Mouse (Mus musculus): Measurements from ENCODE around the gene Gnptab. TPM values are rescaled to one million over a fixed set of nuclear protein-coding genes. Genes with fewer than 3 reads are reported as not detected.

Gnptab gene
- polyA plus RNA-seq, 1 experiment: 41.2 TPM

- 68% methylated on average over 6 of the region's 6 CpGs for WGBS
- TF ChIP-seq POLR2A (IDR thresholded peaks at IDR 0.05; ENCODE audit: borderline replicate concordance, insufficient read depth, low read length): no peak
- no peak for TF ChIP-seq CTCF (IDR thresholded peaks at IDR 0.05; ENCODE audit: borderline replicate concordance, insufficient read depth, low read depth, low read length)
- no peak for DNase-seq
- H3K4me3 ChIP-seq (replicated peaks; ENCODE audit: insufficient read depth, low read depth, low read length): no peak overlapping the region
- peaks cover 13% of the 10 kb centered on the region for H3K4me1 ChIP-seq (ENCODE audit: control insufficient read depth, insufficient read depth, low read length)
- H3K27ac ChIP-seq (ENCODE audit: insufficient read depth, low read length): no peak overlapping the region
- no peaks in the 10 kb centered on the region for H3K27me3 ChIP-seq (ENCODE audit: control insufficient read depth, insufficient read depth, low read length)
Measured at GRCm38 (mm10) chr10:88386251-88386650, 7.3 kb downstream of the Gnptab start.

GRCm38 (mm10) chr10:88389576-88389975, 10.6 kb downstream of the Gnptab start:
- DNase-seq: no peak
- TF ChIP-seq CTCF (IDR thresholded peaks at IDR 0.05; ENCODE audit: borderline replicate concordance, insufficient read depth, low read depth, low read length) (no peak), POLR2A (IDR thresholded peaks at IDR 0.05; ENCODE audit: borderline replicate concordance, insufficient read depth, low read length) (no peak)
- no peak overlapping the region for H3K27ac ChIP-seq (ENCODE audit: insufficient read depth, low read length)
- H3K27me3 ChIP-seq (ENCODE audit: control insufficient read depth, insufficient read depth, low read length): no peaks in the 10 kb centered on the region
- 9% methylated on average over 4 of the region's 4 CpGs for WGBS
- no peak overlapping the region for H3K4me3 ChIP-seq (replicated peaks; ENCODE audit: insufficient read depth, low read depth, low read length)
- peaks cover 13% of the 10 kb centered on the region for H3K4me1 ChIP-seq (ENCODE audit: control insufficient read depth, insufficient read depth, low read length)

- TF ChIP-seq CTCF (IDR thresholded peaks at IDR 0.05; ENCODE audit: borderline replicate concordance, insufficient read depth, low read depth, low read length) (no peak), POLR2A (IDR thresholded peaks at IDR 0.05; ENCODE audit: borderline replicate concordance, insufficient read depth, low read length) (no peak)
Measured at GRCm38 (mm10) chr10:88390096-88390790, 11.3 kb downstream of the Gnptab start.

GRCm38 (mm10) chr10:88391495-88391894, 12.6 kb downstream of the Gnptab start:
- peaks cover 8% of the 10 kb centered on the region for H3K4me1 ChIP-seq (ENCODE audit: control insufficient read depth, insufficient read depth, low read length)
- 94% methylated on average over 9 of the region's 9 CpGs for WGBS
- no peak overlapping the region for H3K4me3 ChIP-seq (replicated peaks; ENCODE audit: insufficient read depth, low read depth, low read length)
- TF ChIP-seq POLR2A (IDR thresholded peaks at IDR 0.05; ENCODE audit: borderline replicate concordance, insufficient read depth, low read length): no peak
- no peak for TF ChIP-seq CTCF (IDR thresholded peaks at IDR 0.05; ENCODE audit: borderline replicate concordance, insufficient read depth, low read depth, low read length)
- H3K27me3 ChIP-seq (ENCODE audit: control insufficient read depth, insufficient read depth, low read length): no peaks in the 10 kb centered on the region
- H3K27ac ChIP-seq (ENCODE audit: insufficient read depth, low read length): no peak overlapping the region
- no peak for DNase-seq

More at GRCm38 (mm10) chr10:88390096-88390790, 11.3 kb downstream of the Gnptab start:
- WGBS: 70% methylated on average over 10 of the region's 10 CpGs
- H3K27ac ChIP-seq (ENCODE audit: insufficient read depth, low read length): no peak overlapping the region
- H3K4me3 ChIP-seq (replicated peaks; ENCODE audit: insufficient read depth, low read depth, low read length): no peak overlapping the region
- no peaks in the 10 kb centered on the region for H3K27me3 ChIP-seq (ENCODE audit: control insufficient read depth, insufficient read depth, low read length)
- peaks cover 13% of the 10 kb centered on the region for H3K4me1 ChIP-seq (ENCODE audit: control insufficient read depth, insufficient read depth, low read length)
- DNase-seq: no peak

- peak in 1 of 2 experiments; percentile 21 for DNase-seq
- TF ChIP-seq CTCF (IDR thresholded peaks at IDR 0.05; ENCODE audit: borderline replicate concordance, insufficient read depth, low read depth, low read length) (no peak), POLR2A (IDR thresholded peaks at IDR 0.05; ENCODE audit: borderline replicate concordance, insufficient read depth, low read length) (no peak)
- WGBS: 61% methylated on average over 9 of the region's 9 CpGs
- no peaks in the 10 kb centered on the region for H3K27me3 ChIP-seq (ENCODE audit: control insufficient read depth, insufficient read depth, low read length)
- no peak overlapping the region for H3K27ac ChIP-seq (ENCODE audit: insufficient read depth, low read length)
- peaks cover 8% of the 10 kb centered on the region for H3K4me1 ChIP-seq (ENCODE audit: control insufficient read depth, insufficient read depth, low read length)
- H3K4me3 ChIP-seq (replicated peaks; ENCODE audit: insufficient read depth, low read depth, low read length): no peak overlapping the region
Measured at GRCm38 (mm10) chr10:88392181-88392847, 13.4 kb downstream of the Gnptab start.

GRCm38 (mm10) chr10:88398668-88399243, 19.8 kb downstream of the Gnptab start:
- Histone ChIP-seq H3K4me3 (replicated peaks; ENCODE audit: insufficient read depth, low read depth, low read length) (no peak overlapping the region), H3K4me1 (ENCODE audit: control insufficient read depth, insufficient read depth, low read length) (no peaks in the 10 kb centered on the region; the same call in 1 of the 2 replicates), H3K27me3 (ENCODE audit: control insufficient read depth, insufficient read depth, low read length) (no peaks in the 10 kb centered on the region), H3K27ac (ENCODE audit: insufficient read depth, low read length) (no peak overlapping the region)
- no peak for TF ChIP-seq CTCF (IDR thresholded peaks at IDR 0.05; ENCODE audit: borderline replicate concordance, insufficient read depth, low read depth, low read length)
- no peak for TF ChIP-seq POLR2A (IDR thresholded peaks at IDR 0.05; ENCODE audit: borderline replicate concordance, insufficient read depth, low read length)
- WGBS: 86% methylated on average over 6 of the region's 6 CpGs
- no peak for DNase-seq

GRCm38 (mm10) chr10:88399271-88399670, 20.3 kb downstream of the Gnptab start:
- Histone ChIP-seq H3K27me3 (ENCODE audit: control insufficient read depth, insufficient read depth, low read length) (no peaks in the 10 kb centered on the region), H3K27ac (ENCODE audit: insufficient read depth, low read length) (no peak overlapping the region), H3K4me1 (ENCODE audit: control insufficient read depth, insufficient read depth, low read length) (no peaks in the 10 kb centered on the region; the same call in 1 of the 2 replicates), H3K4me3 (replicated peaks; ENCODE audit: insufficient read depth, low read depth, low read length) (no peak overlapping the region)
- no peak for DNase-seq
- 88% methylated on average over 5 of the region's 5 CpGs for WGBS
- no peak for TF ChIP-seq POLR2A (IDR thresholded peaks at IDR 0.05; ENCODE audit: borderline replicate concordance, insufficient read depth, low read length)
- no peak for TF ChIP-seq CTCF (IDR thresholded peaks at IDR 0.05; ENCODE audit: borderline replicate concordance, insufficient read depth, low read depth, low read length)

All from cerebellum, adult 2 months (tissue).